Mouse (Mus musculus) liver, adult 2 months (tissue): Measurements from ENCODE around the gene Prkaa1.

Experiments used
- CTCF ChIP-seq: fragments of 200-500 bp; IDR thresholded peaks from 2 replicates; pipeline ENCODE4 v1.5.1; 2011; ENCODE audit warnings: low read depth, low read length, control low read depth
- POLR2A ChIP-seq: fragments of 200-500 bp; IDR thresholded peaks from 2 replicates; pipeline ENCODE4 v1.6.1; 2011; ENCODE audit warnings: low read length, control low read depth; ENCODE audit not compliant: insufficient read depth; ENCODE audit errors: extremely low read depth

DNA sequence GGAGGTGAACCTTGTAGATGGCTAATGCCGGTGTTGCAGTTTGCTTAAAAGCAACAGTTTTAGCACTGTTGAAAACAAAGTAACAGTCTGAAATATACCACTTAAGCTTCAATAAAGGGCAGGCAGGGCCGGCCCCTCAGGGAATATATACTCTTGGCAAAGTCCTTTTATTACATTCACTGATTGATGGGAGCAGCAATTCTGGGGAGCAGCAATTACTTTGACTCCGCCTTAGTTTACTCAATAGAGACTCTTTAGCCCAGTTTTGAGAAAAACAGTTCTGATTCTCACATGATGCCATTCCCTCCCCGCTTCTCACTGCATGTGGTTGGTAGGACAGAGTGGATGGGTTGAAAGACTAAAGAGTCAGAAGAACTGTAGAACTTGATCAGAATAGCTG lies 5.5 kb downstream of the Prkaa1 start:
- TF ChIP-seq POLR2A (no peak), CTCF (no peak)
